Mouse (Mus musculus) midbrain, postnatal 0 days (tissue): ENCODE measurements at regions not wholly inside any gene's neighbourhood (a gene's known extent, or its start where the extent isn't known, plus 50 kb on each side); places are given as distances from the start of the nearest gene placed in this dataset.

Experiments used
- ATAC-seq: fragments of 200-750 bp; cut with Nextera tagmentation; 2 replicates; pipeline ENCODE4 v1.8.0; 2017; ENCODE audit warnings: moderate number of reproducible peaks, mild to moderate bottlenecking, moderate TSS enrichment, moderate library complexity; ENCODE audit not compliant: low FRiP score
- DNase-seq: peaks from one replicate; pipeline ENCODE4 v3.0.0-alpha.2; 2015; ENCODE audit warnings: low spot score
- H3K27ac ChIP-seq: fragments of 300-500 bp; sonication (generic); 2 replicates; pipeline ENCODE4 v1.5.1; 2014; ENCODE audit warnings: low read depth, mild to moderate bottlenecking, low read length, mixed read lengths
- H3K27me3 ChIP-seq: fragments of 300-500 bp; sonication (generic); 2 replicates; pipeline ENCODE4 v1.6.1; 2014; ENCODE audit warnings: low read length, control low read depth, mixed read lengths; ENCODE audit not compliant: insufficient read depth
- H3K36me3 ChIP-seq: fragments of 300-500 bp; sonication (generic); 2 replicates; pipeline ENCODE4 v1.6.1; 2014; ENCODE audit warnings: low read length, control low read depth, mixed read lengths; ENCODE audit not compliant: insufficient read depth
- H3K4me1 ChIP-seq: fragments of 300-500 bp; sonication (generic); 2 replicates; pipeline ENCODE4 v1.6.1; 2014; ENCODE audit warnings: mild to moderate bottlenecking, control low read depth, antibody characterized with exemption, low read length, mixed read lengths; ENCODE audit not compliant: insufficient read depth
- H3K4me2 ChIP-seq: fragments of 300-500 bp; sonication (generic); 2 replicates; pipeline ENCODE4 v1.6.1; 2014; ENCODE audit warnings: low read depth, mild to moderate bottlenecking, low read length, mixed read lengths; ENCODE audit not compliant: poor library complexity, severe bottlenecking
- H3K4me3 ChIP-seq: fragments of 300-500 bp; sonication (generic); 2 replicates; pipeline ENCODE4 v1.5.1; 2014; ENCODE audit warnings: low read depth, mild to moderate bottlenecking, low read length, moderate library complexity
- H3K9ac ChIP-seq: fragments of 300-500 bp; sonication (generic); replicated peaks from 2 replicates; pipeline ENCODE4 v1.6.1; 2014; ENCODE audit warnings: mild to moderate bottlenecking, low read length, moderate library complexity, mixed read lengths; ENCODE audit not compliant: poor library complexity, severe bottlenecking
- H3K9me3 ChIP-seq: fragments of 300-500 bp; sonication (generic); 2 replicates; pipeline ENCODE4 v1.6.1; 2016; ENCODE audit warnings: low read length, control low read depth
- CTCF ChIP-seq: IDR thresholded peaks from 2 replicates; pipeline ENCODE4 v1.5.1; 2016; ENCODE audit warnings: antibody characterized with exemption, mild to moderate bottlenecking
- WGBS: fragments of 180-500 bp; shearing (Covaris S2); extraction: QIAGEN DNeasy Blood & Tissue Kit; methylation state at CpG from one replicate; pipeline ENCODE4 v1.1.7; 2014; 5-methylcytosine and 5-hydroxymethylcytosine counted together

- no peaks in the 10 kb centered on the region for H3K27me3 ChIP-seq
- no peak overlapping the region for H3K27ac ChIP-seq
- ATAC-seq (no peak), DNase-seq (no peak)
- no peak overlapping the region for H3K4me2 ChIP-seq
- no peaks in the 10 kb centered on the region for H3K36me3 ChIP-seq
- WGBS = 82% methylated on average over 1 of the region's 1 CpGs
- H3K9ac ChIP-seq = no peak overlapping the region
- no peaks in the 10 kb centered on the region for H3K9me3 ChIP-seq
- H3K4me1 ChIP-seq = no peaks in the 10 kb centered on the region
- no peak overlapping the region for H3K4me3 ChIP-seq
- no peak for TF ChIP-seq CTCF
These were observed 437.2 kb upstream of the Klf6 start for GRCm38 (mm10) chr13:5424110-5424509.

GRCm38 (mm10) chr13:5425491-5426232, 435.6 kb upstream of the Klf6 start:
- Histone ChIP-seq H3K27ac (no peak overlapping the region), H3K9ac (no peak overlapping the region), H3K36me3 (no peaks in the 10 kb centered on the region), H3K9me3 (no peaks in the 10 kb centered on the region), H3K4me3 (no peak overlapping the region), H3K4me2 (no peak overlapping the region), H3K4me1 (no peaks in the 10 kb centered on the region), H3K27me3 (no peaks in the 10 kb centered on the region)
- DNase-seq (no peak), ATAC-seq (no peak)
- TF ChIP-seq CTCF = no peak
- 85% methylated on average over 9 of the region's 9 CpGs for WGBS

GRCm38 (mm10) chr13:5433652-5434051, 427.6 kb upstream of the Klf6 start:
- Histone ChIP-seq H3K9ac (no peak overlapping the region), H3K36me3 (no peaks in the 10 kb centered on the region), H3K27ac (no peak overlapping the region), H3K27me3 (no peaks in the 10 kb centered on the region), H3K4me1 (no peaks in the 10 kb centered on the region), H3K4me3 (no peak overlapping the region), H3K4me2 (no peak overlapping the region), H3K9me3 (no peaks in the 10 kb centered on the region)
- WGBS = 43% methylated on average over 1 of the region's 1 CpGs
- no peak for TF ChIP-seq CTCF
- DNase-seq (no peak), ATAC-seq (no peak)

- DNase-seq (no peak), ATAC-seq (no peak)
- Histone ChIP-seq H3K9ac (no peak overlapping the region), H3K4me2 (no peak overlapping the region), H3K4me1 (no peaks in the 10 kb centered on the region), H3K4me3 (no peak overlapping the region), H3K36me3 (no peaks in the 10 kb centered on the region), H3K27ac (no peak overlapping the region), H3K27me3 (no peaks in the 10 kb centered on the region), H3K9me3 (no peaks in the 10 kb centered on the region)
- no peak for TF ChIP-seq CTCF
These were observed 426.2 kb upstream of the Klf6 start for GRCm38 (mm10) chr13:5435131-5435530.

GRCm38 (mm10) chr13:5436191-5436590, 425.1 kb upstream of the Klf6 start:
- WGBS = 85% methylated on average over 2 of the region's 2 CpGs
- no peak for ATAC-seq
- Histone ChIP-seq H3K27me3 (no peaks in the 10 kb centered on the region), H3K4me3 (no peak overlapping the region), H3K4me2 (no peak overlapping the region), H3K9me3 (no peaks in the 10 kb centered on the region), H3K9ac (no peak overlapping the region), H3K4me1 (no peaks in the 10 kb centered on the region), H3K27ac (no peak overlapping the region), H3K36me3 (no peaks in the 10 kb centered on the region)
- no peak for TF ChIP-seq CTCF
- DNase-seq = no peak

- H3K9me3 ChIP-seq = no peaks in the 10 kb centered on the region
- no peak for TF ChIP-seq CTCF
These were observed 420.8 kb upstream of the Klf6 start for GRCm38 (mm10) chr13:5440454-5440853.

More at GRCm38 (mm10) chr13:5440454-5440853, 420.8 kb upstream of the Klf6 start:
- H3K36me3 ChIP-seq = no peaks in the 10 kb centered on the region
- H3K27me3 ChIP-seq = no peaks in the 10 kb centered on the region
- ATAC-seq (no peak), DNase-seq (no peak)
- no peaks in the 10 kb centered on the region for H3K4me1 ChIP-seq
- no peak overlapping the region for H3K4me2 ChIP-seq
- 77% methylated on average over 4 of the region's 4 CpGs for WGBS
- H3K9ac ChIP-seq = no peak overlapping the region
- H3K4me3 ChIP-seq = no peak overlapping the region
- no peak overlapping the region for H3K27ac ChIP-seq
